8 mouse cellular contexts compared by ENCODE assay signal in genomic region chr14:57526050-57526623, GRCm38 (mm10). TPM values are rescaled to one million over a fixed set of nuclear protein-coding genes. Genes with fewer than 3 reads are reported as not detected.
DNase-seq lines count a peak whose midpoint lies in the region; ATAC-seq and TF ChIP-seq lines count a peak whose summit lies in the region.

No protein-coding gene starts in this region.

- H3K4me1 ChIP-seq in embryonic facial prominence, embryonic 10.5 days: peaks cover 13% of the 10 kb centered on the region
- H3K4me1 ChIP-seq in intestine, embryonic 15.5 days (replicated peaks): peaks cover 7% of the 10 kb centered on the region

- peak overlapping the region; percentile 72 for H3K27ac ChIP-seq in layer of hippocampus, adult 2 months
- no peak overlapping the region for H3K27ac ChIP-seq in embryonic facial prominence, embryonic 10.5 days (replicated peaks)
- H3K27ac ChIP-seq in intestine, embryonic 15.5 days: no peak overlapping the region

- 56% methylated on average over 10 of the region's 10 CpGs for WGBS in embryonic facial prominence, embryonic 10.5 days
- 52% methylated on average over 10 of the region's 10 CpGs for WGBS in intestine, embryonic 15.5 days

- H3K9me3 ChIP-seq in embryonic facial prominence, embryonic 10.5 days: no peaks in the 10 kb centered on the region
- no peaks in the 10 kb centered on the region for H3K9me3 ChIP-seq in intestine, embryonic 15.5 days

- ATAC-seq in intestine, embryonic 15.5 days: peak; percentile 37

- H3K9ac ChIP-seq in intestine, embryonic 15.5 days: no peak overlapping the region

- H3K27me3 ChIP-seq in embryonic facial prominence, embryonic 10.5 days (replicated peaks; ENCODE audit: low read depth, poor library complexity, severe bottlenecking): peaks cover 61% of the 10 kb centered on the region
- no peaks in the 10 kb centered on the region for H3K27me3 ChIP-seq in intestine, embryonic 15.5 days (replicated peaks)

- DNase-seq in layer of hippocampus, adult 2 months (ENCODE audit: low spot score in 2 of 2): no peak
- no peak for DNase-seq in layer of hippocampus, adult 18-20 months (ENCODE audit: low spot score in 2 of 2)
- no peak for DNase-seq in embryonic facial prominence, embryonic 10.5 days (ENCODE audit: low spot score)
- DNase-seq in naive thymus-derived CD4-positive, alpha-beta T cell, adult 2 months (ENCODE audit: low read depth): peak; percentile 8
- no peak for DNase-seq in left cerebral cortex, postnatal 36 days (ENCODE audit: low spot score in 2 of 2)
- no peak for DNase-seq in layer of hippocampus, adult 11-12 months (ENCODE audit: low spot score)
- no peak for DNase-seq in frontal cortex, postnatal 14 days (ENCODE audit: low spot score in 2 of 2)

- H3K36me3 ChIP-seq in embryonic facial prominence, embryonic 10.5 days (replicated peaks): no peaks in the 10 kb centered on the region
- no peaks in the 10 kb centered on the region for H3K36me3 ChIP-seq in intestine, embryonic 15.5 days

- H3K4me2 ChIP-seq in intestine, embryonic 15.5 days (replicated peaks): peak overlapping the region; percentile 86

- peak overlapping the region; percentile 61 for H3K4me3 ChIP-seq in layer of hippocampus, adult 2 months
- peak overlapping the region; percentile 83 for H3K4me3 ChIP-seq in embryonic facial prominence, embryonic 10.5 days
- H3K4me3 ChIP-seq in intestine, embryonic 15.5 days (replicated peaks): peak overlapping the region; percentile 77

- intact Hi-C loops in left cerebral cortex, postnatal 36 days (cut with DNase I): loop anchor here (5.0 kb wide), 1 partner anchor 46 kb away; the partner anchor contains the start of gene Eef1akmt1

- TF ChIP-seq CTCF in layer of hippocampus, adult 2 months (conservative IDR thresholded peaks at IDR 0.05): no peak

RNA-seq across cellular contexts. Expression of gene Il17d, which starts 1.6 kb away (rescaled TPM):
- total RNA-seq in layer of hippocampus, adult 2 months (2021): 10 to 100 TPM; 11.2 to 12.3 TPM
- total RNA-seq in layer of hippocampus, adult 18-20 months (2021): 10 to 100 TPM; 14.1 to 14.2 TPM
- polyA plus RNA-seq in embryonic facial prominence, embryonic 10.5 days (2016; fragmentation: Nextera tagmentation; extraction: Ambion mirVana): 0.77 and 0.91 TPM in 2 replicates
- 7.3 and 7.4 TPM in 2 replicates for polyA plus RNA-seq in intestine, embryonic 15.5 days (2015; fragmentation: Nextera tagmentation; extraction: Ambion mirVana)
- 10 to 100 TPM; 15.0 to 17.1 TPM for total RNA-seq in left cerebral cortex, postnatal 36 days (2021)

RNA-seq across cellular contexts. Expression of gene Eef1akmt1, which starts 45.3 kb away (rescaled TPM):
- 10 to 100 TPM; 30.9 to 33.4 TPM for total RNA-seq in layer of hippocampus, adult 2 months (2021)
- 10 to 100 TPM; 30.3 to 35.9 TPM for total RNA-seq in layer of hippocampus, adult 18-20 months (2021)
- 107 and 112 TPM in 2 replicates for polyA plus RNA-seq in embryonic facial prominence, embryonic 10.5 days (2016; fragmentation: Nextera tagmentation; extraction: Ambion mirVana)
- polyA plus RNA-seq in intestine, embryonic 15.5 days (2015; fragmentation: Nextera tagmentation; extraction: Ambion mirVana): 95.5 and 97.4 TPM in 2 replicates
- total RNA-seq in left cerebral cortex, postnatal 36 days (2021): 10 to 100 TPM; 33.1 to 38.1 TPM
